Mouse (Mus musculus): ENCODE data around the gene Tnfrsf23.
"Not testable (repeated sequence)": the region's sequence is repeated elsewhere in the genome, so short reads cannot be mapped to it uniquely, and the experiment has no call there.

The Tnfrsf23 gene

GRCm38 (mm10) chr7:143685359-143686067, at the start of gene Tnfrsf23:
Gene Tnfrsf23, minus strand, starts transcription at chr7:143685872.
- no peak for DNase-seq (ENCODE audit: low read depth, low spot score)

- no peak for DNase-seq (ENCODE audit: low read depth, low spot score)
These were observed 48.1 kb upstream of the Tnfrsf23 start for GRCm38 (mm10) chr7:143733746-143734145.

GRCm38 (mm10) chr7:143729886-143730285, 44.2 kb upstream of the Tnfrsf23 start:
- DNase-seq (ENCODE audit: low read depth, low spot score): no peak

- no peak for DNase-seq (ENCODE audit: low read depth, low spot score)
These were observed 40.7 kb upstream of the Tnfrsf23 start for GRCm38 (mm10) chr7:143726396-143726795.

GRCm38 (mm10) chr7:143723841-143724240, 38.2 kb upstream of the Tnfrsf23 start:
- no peak for DNase-seq (ENCODE audit: low read depth, low spot score)

GRCm38 (mm10) chr7:143722646-143723045, 37.0 kb upstream of the Tnfrsf23 start:
- no peak for DNase-seq (ENCODE audit: low read depth, low spot score)

GRCm38 (mm10) chr7:143717811-143718210, 32.1 kb upstream of the Tnfrsf23 start:
- no peak for DNase-seq (ENCODE audit: low read depth, low spot score)

- no peak for DNase-seq (ENCODE audit: low read depth, low spot score)
These were observed 27.7 kb upstream of the Tnfrsf23 start for GRCm38 (mm10) chr7:143713421-143713820.

GRCm38 (mm10) chr7:143712771-143713348, 27.2 kb upstream of the Tnfrsf23 start:
- no peak for DNase-seq (ENCODE audit: low read depth, low spot score)

- no peak for DNase-seq (ENCODE audit: low read depth, low spot score)
These were observed 26.4 kb upstream of the Tnfrsf23 start for GRCm38 (mm10) chr7:143712023-143712422.

GRCm38 (mm10) chr7:143711381-143711780, 25.7 kb upstream of the Tnfrsf23 start:
- no peak for DNase-seq (ENCODE audit: low read depth, low spot score)

- no peak for DNase-seq (ENCODE audit: low read depth, low spot score)
These were observed 23.7 kb upstream of the Tnfrsf23 start for GRCm38 (mm10) chr7:143709395-143709794.

- peak; percentile 75 for DNase-seq (ENCODE audit: low read depth, low spot score)
These were observed 21.2 kb upstream of the Tnfrsf23 start for GRCm38 (mm10) chr7:143706697-143707438.

GRCm38 (mm10) chr7:143696140-143696539, 10.5 kb upstream of the Tnfrsf23 start:
- no peak for DNase-seq (ENCODE audit: low read depth, low spot score)

- DNase-seq (ENCODE audit: low read depth, low spot score): no peak
These were observed 8.9 kb upstream of the Tnfrsf23 start for GRCm38 (mm10) chr7:143694550-143694949.

- DNase-seq (ENCODE audit: low read depth, low spot score): no peak
These were observed 7.3 kb upstream of the Tnfrsf23 start for GRCm38 (mm10) chr7:143692746-143693510.

GRCm38 (mm10) chr7:143691909-143692308, 6.2 kb upstream of the Tnfrsf23 start:
- DNase-seq (ENCODE audit: low read depth, low spot score): no peak

GRCm38 (mm10) chr7:143691181-143691580, 5.5 kb upstream of the Tnfrsf23 start:
- DNase-seq (ENCODE audit: low read depth, low spot score): no peak

GRCm38 (mm10) chr7:143689946-143690345, 4.3 kb upstream of the Tnfrsf23 start:
- no peak for DNase-seq (ENCODE audit: low read depth, low spot score)

- no peak for DNase-seq (ENCODE audit: low read depth, low spot score)
These were observed 3.8 kb upstream of the Tnfrsf23 start for GRCm38 (mm10) chr7:143689481-143689880.

GRCm38 (mm10) chr7:143686676-143687075, 1.0 kb upstream of the Tnfrsf23 start:
- DNase-seq (ENCODE audit: low read depth, low spot score): not testable (repeated sequence)

GRCm38 (mm10) chr7:143686191-143686590, 519 bp upstream of the Tnfrsf23 start:
- not testable (repeated sequence) for DNase-seq (ENCODE audit: low read depth, low spot score)
